Mouse (Mus musculus) thymus, postnatal 0 days (tissue): Measurements from ENCODE around the gene Fat2. TPM values are rescaled to one million over a fixed set of nuclear protein-coding genes. Genes with fewer than 3 reads are reported as not detected.

ENCODE experiments used
- polyA plus RNA-seq: library from polyadenylated mRNA; unstranded; fragments of >200 nt; fragmentation: Nextera tagmentation; extraction: Ambion mirVana; gene quantifications from 2 replicates; pipeline ENCODE4 v1.2.1, GENCODE M21; 2015

The Fat2 gene
- polyA plus RNA-seq, 1 experiment from 2014 or later: 0.51 TPM

Other genes starting within 250 kb of the Fat2 start
- gene Gm2a, start 238.4 kb downstream of the Fat2 start, polyA plus RNA-seq: 27.4 and 30.4 TPM in 2 replicates
- gene Slc36a3, start 184.9 kb downstream of the Fat2 start, polyA plus RNA-seq: 0.08 and 0.18 TPM in 2 replicates
- gene Slc36a2, start 151.5 kb downstream of the Fat2 start, polyA plus RNA-seq: 0.24 and 0.53 TPM in 2 replicates
- gene Slc36a1, start 132.2 kb downstream of the Fat2 start, polyA plus RNA-seq: 4.2 TPM in 2 replicates
- gene Sparc, start 86.6 kb upstream of the Fat2 start, polyA plus RNA-seq: 297 TPM in 2 replicates
- gene Atox1, start 124.7 kb upstream of the Fat2 start, polyA plus RNA-seq: 449 and 452 TPM in 2 replicates
- gene G3bp1, start 133.1 kb upstream of the Fat2 start, polyA plus RNA-seq: 149 and 159 TPM in 2 replicates